Mouse (Mus musculus): ENCODE measurements around the gene Sec14l5.

Sec14l5 gene

DNA sequence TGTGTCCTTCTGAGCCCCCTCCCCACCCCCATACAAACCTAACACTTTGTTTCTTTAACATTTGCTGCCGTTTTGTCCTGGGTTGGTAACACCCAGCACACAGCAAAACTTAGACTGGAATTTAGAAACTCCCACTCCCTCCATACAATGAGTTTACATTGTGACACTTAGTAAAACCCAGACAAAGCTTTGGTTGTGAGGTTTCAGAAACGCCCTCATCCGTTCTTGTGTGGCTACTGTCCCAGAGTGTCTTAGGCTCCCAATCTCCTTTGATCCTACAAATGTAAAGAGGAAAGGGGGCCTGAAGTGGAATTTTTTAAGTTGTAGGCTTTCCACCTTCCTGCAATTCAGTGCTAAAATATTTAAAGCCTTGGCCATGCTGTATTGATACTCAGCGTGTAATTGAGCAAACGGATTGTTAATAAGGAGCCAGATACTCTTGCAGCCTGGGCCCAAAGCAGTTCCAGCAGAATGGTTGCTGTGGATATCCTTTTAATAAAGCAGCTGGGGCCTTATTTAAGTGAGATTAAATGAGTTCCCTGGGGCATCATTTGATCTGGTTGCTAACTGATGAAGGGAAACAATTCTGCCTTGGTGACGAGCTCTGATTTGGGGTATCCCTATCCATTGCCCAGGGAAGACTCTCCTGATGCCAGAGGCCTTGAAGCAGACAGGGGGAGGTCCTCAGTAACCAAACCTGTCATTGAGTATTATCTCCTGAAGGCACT lies 6.6 kb downstream of the Sec14l5 start:
- no peak for DNase-seq (ENCODE audit: low read depth)

DNA sequence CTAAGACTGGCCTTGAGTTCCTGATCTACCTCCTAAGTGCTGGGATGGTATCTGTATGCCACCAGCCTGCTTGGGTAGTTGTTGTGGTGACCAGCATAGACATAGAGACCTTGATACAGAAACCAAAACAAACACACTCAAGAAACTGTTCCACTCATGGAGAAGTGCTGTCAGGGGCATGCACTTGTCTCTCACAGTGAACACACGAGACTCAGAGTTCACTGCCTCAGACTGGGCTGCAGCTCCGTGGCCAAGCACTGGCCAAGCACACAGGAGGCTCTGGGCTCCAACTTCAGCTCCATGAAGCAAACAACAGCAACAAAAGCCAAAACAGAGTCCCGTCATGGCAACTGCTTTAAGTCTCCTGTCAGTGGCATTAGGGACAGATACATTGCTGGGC lies 8.1 kb downstream of the Sec14l5 start:
- no peak for DNase-seq (ENCODE audit: low read depth)

DNA sequence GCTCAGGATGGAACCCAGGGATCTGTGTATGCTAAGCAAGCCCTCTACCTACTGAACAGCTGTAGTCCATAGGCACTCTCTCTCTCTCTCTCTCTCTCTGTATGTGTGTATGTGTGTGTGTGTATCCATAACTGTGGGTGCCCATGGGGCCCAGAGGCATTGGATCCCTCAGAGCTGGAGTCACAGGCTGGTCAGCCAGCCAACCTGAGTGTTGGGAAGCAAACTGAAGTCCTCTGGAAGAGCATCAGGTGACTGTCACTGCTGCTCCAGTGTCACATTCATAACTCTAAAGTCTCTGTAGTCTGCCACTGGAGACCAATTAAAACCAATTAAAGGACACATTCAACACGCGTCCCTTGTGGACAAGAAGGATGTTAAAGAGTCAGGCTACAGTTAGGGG lies 9.6 kb downstream of the Sec14l5 start:
- DNase-seq (ENCODE audit: low read depth) = no peak

DNA sequence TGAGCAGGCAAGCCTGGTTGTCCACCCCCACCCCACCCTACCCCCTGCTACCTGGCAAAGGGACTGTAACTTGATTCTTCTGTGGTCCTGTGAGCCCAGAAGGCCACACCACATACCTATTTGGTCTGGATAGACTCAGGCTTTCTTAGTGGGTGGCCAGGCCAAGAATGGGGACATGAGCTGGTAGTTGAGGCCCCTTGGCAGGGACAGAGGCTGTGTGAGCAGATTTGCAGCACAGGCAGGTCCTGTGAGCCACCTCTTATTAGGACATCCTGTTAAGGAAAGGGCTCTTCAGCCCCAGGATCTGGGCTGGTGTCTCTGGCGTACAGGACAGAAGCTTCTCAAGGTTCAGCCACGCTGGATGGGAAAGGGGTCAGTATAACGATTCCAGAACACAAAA lies 10.2 kb downstream of the Sec14l5 start:
- DNase-seq (ENCODE audit: low read depth) = no peak

DNA sequence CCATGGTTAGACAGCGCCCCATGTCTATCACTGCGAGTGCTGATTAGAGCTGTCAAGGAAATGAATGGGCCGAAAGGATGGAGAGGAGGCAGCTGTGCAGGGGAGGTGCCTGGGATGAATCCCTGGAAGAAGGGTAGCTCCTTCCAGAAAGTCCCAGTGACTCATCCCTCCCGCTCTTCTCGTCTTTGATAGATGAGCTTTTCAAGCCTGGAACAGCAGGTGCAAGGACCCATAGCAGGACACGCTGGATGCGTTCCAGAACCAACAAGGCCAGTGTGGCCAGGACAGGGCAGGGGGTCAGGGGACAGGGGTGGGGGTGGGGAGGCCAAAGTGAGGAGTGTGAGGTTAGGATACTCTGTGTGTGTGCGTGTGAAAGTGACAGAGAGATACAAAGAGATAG lies 12.3 kb downstream of the Sec14l5 start:
- DNase-seq (ENCODE audit: low read depth) = no peak

DNA sequence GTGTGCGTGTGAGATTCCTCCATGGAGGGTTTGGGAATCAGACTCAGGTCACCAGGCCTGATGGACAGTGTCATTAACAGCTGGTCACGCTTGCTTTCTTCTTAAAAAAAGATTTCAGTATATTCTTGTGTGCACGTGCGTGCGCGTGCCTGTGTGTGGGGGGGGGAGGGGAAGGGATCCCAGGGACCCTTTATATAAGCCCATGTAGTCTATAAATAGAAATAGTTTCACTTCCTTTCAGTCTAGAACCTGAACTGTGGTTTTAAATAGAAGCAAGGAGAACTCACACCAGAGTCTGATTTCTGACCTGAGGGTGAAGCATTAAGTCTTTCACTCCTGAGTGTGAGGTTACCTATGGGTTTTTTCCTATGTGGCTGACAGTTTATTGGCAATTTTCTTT lies 17.4 kb downstream of the Sec14l5 start:
- DNase-seq (ENCODE audit: low read depth) = no peak

DNA sequence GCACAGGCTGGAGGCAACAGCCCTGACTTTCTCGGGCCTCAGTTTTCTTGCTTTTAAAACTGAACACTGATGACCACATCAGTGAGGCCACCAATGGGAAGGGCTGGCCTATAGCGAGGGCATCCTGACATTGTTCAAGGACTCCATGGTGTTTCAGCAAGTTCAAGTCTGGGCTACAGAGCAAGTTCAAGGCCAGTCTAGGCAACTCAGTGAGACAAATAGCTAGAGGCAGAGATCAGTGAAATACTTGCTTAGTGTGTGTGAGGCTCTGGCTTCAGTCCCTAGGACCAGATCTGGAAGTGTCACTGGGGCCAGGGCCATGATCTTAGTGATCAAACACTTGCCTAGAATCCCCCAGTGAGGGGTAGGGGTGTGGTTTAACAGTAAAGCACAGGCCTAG lies 21.1 kb downstream of the Sec14l5 start:
- DNase-seq (ENCODE audit: low read depth) = no peak

DNA sequence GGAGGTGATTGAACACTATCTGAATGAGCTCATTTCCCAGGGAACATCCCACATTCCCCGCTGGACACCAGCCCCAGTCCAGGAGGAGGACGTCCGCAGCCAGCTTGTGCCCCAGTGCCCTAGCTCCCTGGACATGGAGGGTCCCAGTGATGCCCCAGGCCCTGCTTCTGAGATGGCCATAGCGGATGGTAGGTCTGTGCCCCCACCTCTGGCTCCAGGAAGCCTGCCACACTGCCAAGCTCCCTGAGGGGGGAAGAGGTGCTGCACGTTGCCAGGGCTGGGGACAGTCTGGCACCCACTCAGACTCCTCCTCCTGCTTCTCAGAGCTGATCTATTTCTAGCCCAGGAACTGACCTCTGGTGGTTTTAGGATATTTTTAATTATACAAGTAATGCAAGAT lies 21.9 kb downstream of the Sec14l5 start:
- DNase-seq (ENCODE audit: low read depth) = no peak

DNA sequence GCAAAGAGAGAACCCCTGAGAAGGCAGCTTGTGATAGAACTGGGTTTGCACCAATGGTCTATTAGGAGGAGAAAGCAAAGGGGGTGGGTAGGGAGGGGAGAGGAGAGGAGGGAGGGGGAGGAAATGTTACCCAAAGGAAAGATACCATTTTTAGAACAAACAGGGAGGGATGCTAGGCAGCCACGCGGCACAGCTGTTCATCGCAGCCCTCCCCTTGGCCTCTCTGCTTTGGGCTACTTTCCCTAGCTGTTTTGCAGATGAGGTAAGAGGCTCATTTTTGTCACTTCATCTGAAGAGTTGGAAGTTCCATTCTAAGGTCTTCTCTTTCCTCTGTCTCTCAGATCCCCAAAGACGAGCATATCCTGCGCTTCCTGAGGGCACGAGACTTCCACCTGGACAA lies 25.7 kb downstream of the Sec14l5 start:
- DNase-seq (ENCODE audit: low read depth) = no peak

DNA sequence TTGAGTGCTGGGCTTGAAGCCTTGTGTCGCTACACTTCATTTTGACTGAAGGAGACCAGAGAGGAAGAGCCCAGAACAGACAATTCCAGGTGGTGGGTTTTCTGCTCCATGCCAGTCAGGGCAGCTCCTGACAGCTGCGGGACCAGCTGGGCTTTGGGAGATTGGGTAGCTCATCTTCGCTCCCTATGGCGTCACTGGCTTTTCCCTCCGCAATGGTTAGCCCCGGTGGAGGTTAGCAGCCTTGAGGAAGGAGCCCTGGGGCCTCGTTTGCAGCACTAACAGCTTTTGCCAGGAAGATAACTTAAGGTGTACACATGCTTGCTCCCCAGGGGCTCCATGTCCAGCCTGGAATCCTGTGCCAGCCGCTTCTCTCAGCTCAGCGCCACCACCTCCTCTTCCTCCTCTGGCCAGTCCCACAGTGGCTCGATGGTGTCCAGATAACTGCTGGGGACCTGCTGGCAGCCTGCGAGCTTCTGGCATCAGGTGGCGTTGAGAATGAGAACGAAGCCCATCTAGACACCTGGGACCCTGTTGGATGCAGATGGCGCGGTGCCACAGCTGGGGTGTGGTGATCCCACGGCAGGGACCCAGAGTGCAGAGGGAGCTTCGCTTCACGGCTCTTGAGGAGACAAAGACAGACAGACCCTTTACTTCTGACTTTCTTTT lies 36.5 kb downstream of the Sec14l5 start:
- DNase-seq (ENCODE audit: low read depth) = no peak

DNA sequence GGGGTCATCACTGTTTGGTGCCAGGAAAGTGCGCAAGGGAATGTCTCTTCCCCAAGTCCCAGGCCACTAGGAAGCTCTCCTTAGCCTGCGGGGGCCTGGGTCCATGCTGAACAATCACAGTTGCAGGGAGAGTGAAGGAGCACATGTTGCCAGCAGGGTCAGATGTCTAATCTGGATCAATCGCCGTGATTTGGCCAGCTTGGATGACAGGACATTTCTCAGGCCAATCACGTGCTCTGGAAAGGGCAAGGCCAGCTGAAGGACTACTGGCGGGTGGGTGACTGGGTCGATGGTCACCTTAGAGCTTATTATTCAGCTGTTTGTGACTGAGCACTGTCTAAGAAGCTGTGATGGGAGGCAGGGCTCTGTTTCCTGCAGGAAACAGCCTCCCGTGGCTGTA lies 37.2 kb downstream of the Sec14l5 start:
- DNase-seq (ENCODE audit: low read depth) = no peak

DNA sequence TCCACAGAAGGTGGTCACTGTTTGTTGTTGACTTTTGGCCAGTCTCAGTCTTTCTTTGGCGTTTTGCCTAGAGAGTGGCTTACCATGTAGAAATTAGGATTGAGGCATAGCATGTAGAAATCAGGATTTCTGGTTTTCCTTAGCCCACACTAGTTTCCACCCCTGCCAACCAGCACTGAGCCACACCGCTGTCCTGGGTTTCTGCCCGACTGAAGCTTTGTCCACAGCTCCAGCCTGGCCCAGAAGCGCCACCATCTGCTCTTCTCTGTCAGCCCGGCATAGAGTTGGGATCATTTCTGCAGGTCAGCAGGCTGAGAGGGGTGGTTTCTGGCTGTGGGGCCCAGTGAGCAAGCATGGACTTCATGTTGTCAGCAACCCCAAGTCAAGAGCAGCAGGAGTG lies 38.0 kb downstream of the Sec14l5 start:
- no peak for DNase-seq (ENCODE audit: low read depth)

DNA sequence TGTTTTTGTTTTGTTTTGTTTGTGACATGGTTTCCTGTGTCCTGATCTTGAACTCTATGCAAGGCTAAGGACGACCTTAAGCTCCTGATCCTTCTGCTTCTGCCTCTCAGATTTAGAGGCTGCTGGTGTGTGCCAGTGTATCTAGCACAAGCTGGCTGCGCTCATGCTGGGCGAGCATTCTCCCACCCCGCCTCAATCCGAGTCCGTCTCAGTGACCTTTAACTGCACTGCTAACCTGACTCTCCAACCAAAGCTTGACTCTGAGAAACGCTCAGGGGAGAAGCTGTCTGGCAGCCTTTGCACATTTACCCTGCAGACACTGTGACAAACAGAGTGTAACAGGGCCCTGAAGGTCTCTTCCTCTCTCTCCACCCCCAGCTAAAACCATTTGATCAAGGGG lies 38.8 kb downstream of the Sec14l5 start:
- no peak for DNase-seq (ENCODE audit: low read depth)

DNA sequence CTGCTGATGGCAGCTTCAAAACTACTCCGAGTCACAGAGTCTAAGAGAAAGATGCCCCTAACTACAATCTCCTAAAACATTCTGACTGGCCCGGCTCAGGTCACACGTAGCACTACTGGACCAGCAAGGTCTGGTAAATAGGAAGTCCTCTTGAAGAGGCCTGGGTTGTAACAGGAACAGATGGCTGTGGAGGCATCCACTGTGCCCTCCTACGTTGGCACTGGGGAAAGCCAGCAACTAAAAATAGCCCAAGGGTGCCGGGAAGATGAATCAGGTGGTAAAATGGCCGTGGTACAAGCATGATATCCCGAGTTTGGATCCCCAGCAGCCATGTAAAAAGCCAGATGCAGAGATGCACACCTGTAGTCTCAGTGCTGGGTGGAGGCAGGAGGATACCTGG lies 39.3 kb downstream of the Sec14l5 start:
- DNase-seq (ENCODE audit: low read depth) = no peak

DNA sequence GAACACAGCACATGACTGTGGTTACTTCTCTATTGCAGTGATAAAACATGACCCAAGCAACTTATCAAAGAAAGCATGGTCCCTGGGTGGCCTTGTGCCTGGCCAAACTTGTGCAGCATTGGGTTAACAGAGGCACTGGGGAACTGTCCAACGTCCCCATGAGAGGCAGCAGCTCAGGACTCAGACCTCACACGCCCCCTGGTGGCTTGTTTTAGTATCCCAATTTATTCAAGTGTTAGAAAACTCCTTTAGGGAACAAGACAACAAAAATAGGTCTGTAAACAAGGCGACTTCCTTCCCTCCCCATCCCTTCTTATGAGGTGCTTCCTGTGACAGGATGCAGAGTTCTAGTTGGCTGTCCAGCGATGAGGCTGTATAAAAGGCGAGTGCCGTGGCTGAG lies 48.2 kb downstream of the Sec14l5 start:
- DNase-seq (ENCODE audit: low read depth) = peak; percentile 9

DNA sequence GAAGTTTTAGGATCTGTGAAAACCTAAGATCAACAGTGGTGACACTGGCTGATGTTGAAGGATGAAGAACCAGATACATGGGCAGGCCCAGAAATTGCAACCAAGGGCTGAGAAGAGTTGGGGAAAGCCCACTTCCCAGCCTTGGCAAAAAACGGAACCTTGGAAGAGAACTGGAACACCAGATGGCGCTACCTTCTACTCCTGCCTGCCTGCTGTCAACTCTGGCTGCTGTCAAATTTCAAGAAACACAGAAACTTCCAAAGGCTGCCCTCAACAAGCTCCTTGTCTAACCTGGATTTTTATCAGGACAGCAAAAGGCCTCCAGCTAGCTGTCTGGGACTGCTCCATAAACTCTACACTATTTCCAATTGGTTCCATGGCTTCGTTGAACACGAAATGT lies 55.8 kb downstream of the Sec14l5 start:
- no peak for DNase-seq (ENCODE audit: low read depth)

DNA sequence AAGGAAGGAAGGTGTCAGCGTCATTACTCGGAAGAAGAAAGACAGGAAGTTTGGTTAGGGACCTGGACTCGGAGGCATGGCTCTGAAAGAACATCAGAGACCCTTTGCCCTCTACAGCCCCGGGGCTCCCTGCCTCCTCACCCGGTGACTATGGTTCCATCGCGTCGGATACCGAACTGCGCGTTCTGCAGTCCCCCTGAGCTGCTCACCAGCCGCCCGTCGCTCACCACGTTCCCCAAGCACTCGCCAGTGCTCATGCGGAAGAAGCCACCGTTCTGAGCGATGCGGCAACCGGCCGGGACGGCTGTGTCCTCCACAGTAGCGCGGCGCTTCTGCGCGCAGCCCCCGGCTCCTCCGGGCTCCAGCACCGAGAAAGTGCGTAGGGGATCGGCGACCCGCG lies 56.3 kb downstream of the Sec14l5 start:
- no peak for DNase-seq (ENCODE audit: low read depth)

DNA sequence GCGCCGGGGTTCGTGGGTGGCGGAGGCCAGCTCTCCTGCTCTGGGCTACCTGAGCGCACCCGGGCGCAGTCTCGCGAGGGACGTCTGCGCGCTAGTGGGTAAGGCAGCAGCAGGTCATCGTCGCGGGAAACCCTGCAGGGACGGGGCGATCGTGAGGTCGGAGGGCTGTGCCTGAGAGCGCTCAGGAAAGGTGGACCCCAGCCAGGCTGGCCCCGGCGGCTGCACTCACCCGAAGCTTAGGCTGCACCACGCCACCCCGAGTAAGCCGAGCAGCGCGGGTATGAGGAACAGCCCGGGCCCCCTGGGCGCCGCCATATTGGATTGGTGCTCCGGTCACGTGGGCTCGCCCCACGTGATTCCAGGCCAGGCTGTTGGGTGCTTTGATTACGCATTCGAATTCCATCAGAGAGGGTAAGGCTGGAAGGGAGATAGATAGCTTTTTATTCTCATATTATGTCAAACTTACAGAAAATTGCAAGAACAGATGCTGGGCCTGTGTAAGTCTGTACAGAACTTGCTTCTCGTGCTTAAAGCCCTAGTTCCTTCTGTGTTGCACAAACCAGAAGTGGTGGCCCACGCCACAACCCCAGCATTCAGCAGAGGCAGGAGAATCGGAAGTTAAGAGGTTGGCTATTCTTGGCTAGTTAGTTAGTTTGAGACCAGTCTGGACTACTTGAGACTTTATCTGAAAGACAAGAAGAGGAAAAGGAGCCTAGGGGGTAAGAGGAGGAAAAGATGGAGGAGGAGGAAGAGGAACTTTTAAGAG lies 56.9 kb downstream of the Sec14l5 start, which contains the start of gene Nagpa:
Gene Nagpa (minus strand): TSS at position 345 of the 766 bp plus-strand sequence.
- peak; percentile 46 for DNase-seq (ENCODE audit: low read depth)

DNA sequence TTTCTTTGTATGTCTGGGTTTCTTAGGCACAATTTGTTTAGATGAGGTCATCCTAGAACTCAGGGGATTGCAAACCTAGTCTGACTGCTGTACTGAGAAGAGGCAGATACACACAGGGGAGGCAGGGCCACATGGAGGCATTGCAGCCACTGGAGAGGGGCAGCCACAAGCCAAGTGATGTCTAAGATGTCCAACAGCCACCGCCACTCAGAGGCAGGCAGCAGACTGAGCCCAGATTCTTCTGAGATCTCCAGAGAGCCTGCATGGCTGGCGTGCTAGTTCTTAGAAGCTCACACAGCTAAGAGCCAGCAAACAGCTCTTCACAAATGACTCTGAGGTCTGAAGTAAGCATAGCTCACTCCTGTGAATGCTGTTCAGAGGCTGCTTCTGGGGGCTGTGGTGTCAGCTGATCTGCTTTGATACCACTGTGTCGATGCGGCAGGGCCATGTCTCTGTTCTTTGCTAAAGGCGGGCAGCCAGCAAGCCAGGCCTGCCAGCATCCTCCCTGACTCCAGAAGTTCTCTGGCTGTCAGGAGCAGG lies 58.6 kb downstream of the Sec14l5 start:
- no peak for DNase-seq (ENCODE audit: low read depth)

DNA sequence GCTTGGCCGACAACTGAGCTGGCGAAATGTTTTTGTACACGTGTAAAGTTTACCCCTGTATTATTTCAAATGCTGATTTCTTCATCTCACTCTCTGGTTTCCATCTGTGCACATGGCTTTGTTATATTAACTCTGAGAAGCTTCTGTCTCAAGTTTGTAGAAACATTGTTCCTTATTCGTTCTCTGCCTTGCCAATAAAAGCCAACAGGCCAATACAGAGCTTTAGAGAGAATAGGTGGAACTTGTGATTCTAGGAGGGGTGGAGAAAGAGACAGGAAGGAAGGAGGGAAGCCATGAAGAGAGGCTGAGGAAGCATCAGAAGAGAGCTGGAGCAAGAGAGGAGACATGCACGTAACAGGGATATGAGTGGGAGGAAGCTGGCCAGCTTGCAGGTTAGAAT lies 59.1 kb downstream of the Sec14l5 start:
- no peak for DNase-seq (ENCODE audit: low read depth)

DNA sequence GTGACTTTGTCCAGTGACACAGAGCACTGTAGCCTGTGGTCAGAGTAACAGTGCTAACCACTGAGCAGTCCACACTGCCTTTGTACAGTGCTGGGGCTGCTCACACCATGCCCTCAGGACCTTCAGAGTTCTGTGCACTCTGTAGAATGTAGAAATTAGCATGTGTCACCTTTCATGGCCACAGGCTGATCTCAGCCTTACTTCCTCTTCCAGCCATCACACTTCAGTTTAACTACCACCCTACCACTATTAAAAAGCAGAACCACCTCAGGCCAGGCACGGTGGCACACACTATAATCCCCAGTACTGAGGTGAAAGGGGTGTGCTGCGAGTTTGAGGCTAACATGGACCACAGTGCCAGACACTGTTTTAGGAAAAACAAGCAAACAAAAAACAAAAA lies 63.5 kb downstream of the Sec14l5 start:
- DNase-seq (ENCODE audit: low read depth) = no peak

DNA sequence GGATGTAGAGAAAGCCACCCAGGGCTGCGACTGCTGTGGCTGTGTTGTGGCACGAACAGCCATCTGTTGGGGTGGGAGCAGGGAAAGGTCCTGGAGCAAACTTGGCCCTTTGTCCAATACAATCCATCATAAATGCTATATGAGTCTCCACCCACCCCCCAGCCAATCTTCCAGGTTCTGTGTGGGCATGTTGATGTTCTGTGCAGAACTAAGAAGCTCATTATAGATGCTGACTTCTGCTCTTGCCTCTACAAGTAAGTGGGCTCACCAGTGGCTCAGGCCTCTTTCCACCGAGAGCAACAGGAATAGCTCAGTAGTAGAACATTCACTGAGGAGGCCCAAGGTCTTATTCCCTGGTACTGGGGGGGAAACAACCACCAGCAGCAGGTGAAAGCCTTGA lies 65.2 kb downstream of the Sec14l5 start:
- no peak for DNase-seq (ENCODE audit: low read depth)

DNA sequence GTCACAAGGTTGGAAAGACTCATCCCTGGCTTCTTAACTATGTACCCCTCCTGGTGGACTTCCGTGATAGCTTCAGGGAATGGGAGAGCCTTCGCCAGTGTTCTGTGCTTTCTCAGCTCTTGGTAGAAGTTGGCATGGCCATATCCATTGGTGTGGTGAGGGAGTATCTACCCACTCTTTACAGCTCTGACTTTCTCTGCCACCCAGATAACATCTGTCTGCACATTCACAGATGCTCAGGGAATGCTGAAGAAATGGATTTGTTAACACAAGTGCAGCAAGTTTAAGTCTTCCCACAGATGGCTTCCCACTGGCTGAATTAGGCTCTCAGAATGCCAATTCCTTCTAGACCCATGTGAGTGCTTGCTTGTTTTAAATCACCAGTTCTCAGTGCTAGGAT lies 67.2 kb downstream of the Sec14l5 start:
- no peak for DNase-seq (ENCODE audit: low read depth)
